Mouse (Mus musculus) heart, postnatal 10 days (tissue): ENCODE measurements around the gene Arhgap28. TPM values are rescaled to one million over a fixed set of nuclear protein-coding genes. Genes with fewer than 3 reads are reported as not detected.

Source experiments
- DNase-seq, 2 experiments: peaks; one replicate each; pipeline ENCODE4 v3.0.0; 2021
- intact Hi-C: fragments of 180-260 bp; cut with DNase I; formaldehyde crosslinking; loops from one replicate; pipeline ENCODE4 v1.15.1; 2025
- total RNA-seq, 2 experiments: library from RNA; stranded (reverse); gene quantifications; 2 replicates each; pipeline ENCODE4 v1.2.3; 2021

The Arhgap28 gene
- total RNA-seq, 2 experiments from 2014 or later, result 6.3 to 10.7 TPM

DNA sequence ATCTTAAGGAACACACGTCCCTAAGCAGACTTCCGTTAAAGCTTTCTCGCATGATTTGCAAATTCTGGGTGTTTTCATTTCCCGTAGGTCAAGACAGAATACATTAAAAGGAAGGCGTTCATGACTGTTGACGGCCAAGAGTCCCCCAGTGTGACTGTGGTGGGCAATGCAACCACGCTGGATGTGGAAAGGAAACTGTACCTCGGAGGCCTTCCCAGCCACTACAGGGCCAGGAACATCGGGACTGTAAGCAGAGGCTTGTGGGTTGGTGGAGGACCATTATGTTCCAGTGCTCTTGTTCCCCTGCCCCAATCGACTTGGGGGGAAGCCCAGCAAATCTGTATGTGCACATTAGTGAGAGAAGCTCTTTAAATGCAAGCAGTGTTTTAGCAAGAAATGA lies 187.0 kb downstream of the Arhgap28 start:
- no peak for DNase-seq
- intact Hi-C loops, result no loop called here

- intact Hi-C loops, result no loop called here
- no peak for DNase-seq
Observed at GRCm38 (mm10) chr17:67815720-67816119, 188.2 kb downstream of the Arhgap28 start.

DNA sequence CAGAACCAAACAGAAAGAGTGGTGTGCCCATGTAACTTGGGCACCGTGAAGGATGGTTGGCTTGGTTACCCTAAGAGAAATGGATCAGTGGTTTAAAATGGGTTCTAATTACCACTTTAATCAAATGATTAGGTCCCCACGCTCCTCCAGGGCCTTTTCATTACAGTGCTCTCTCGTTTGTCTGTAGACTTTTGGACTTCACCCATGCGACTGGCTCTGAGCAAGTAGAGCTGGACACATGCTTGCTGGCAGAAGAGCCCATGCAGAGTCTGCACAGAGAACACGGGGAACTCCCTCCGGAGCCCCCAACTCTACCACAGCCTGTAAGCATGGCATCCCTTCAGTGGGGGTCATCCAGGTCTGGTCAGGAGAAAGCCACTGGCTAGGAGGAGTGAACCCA lies 190.3 kb downstream of the Arhgap28 start:
- intact Hi-C loops, result no loop called here
- no peak for DNase-seq

DNA sequence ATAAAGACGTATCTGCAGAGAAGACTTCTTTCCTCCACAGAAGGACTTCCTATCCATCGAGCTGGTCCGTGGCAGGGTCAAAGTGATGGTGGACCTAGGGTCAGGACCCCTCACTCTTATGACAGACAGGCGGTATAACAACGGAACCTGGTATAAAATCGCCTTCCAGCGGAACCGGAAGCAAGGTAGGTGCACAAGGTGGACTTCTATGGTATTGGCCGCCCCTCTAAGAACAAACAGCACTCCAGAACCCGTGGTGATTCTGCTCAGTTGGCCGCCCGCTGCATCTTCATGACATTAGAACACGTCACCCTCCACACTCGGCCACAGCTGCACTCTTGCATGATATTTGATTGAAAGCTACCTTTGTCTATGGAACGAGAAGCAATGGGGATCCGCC lies 194.7 kb downstream of the Arhgap28 start:
- intact Hi-C loops, result no loop called here
- no peak for DNase-seq
